Mouse (Mus musculus) right cerebral cortex, postnatal 10 days (tissue): Measurements from ENCODE around the gene Raf1.
"Not testable (repeated sequence)": the region's sequence is repeated elsewhere in the genome, so short reads cannot be mapped to it uniquely, and the experiment has no call there.

Source experiments
- DNase-seq, 2 experiments: peaks; one replicate each; pipeline ENCODE4 v3.0.0; 2021; ENCODE audit warnings: low spot score in 2 of 2

Gene Raf1

GRCm38 (mm10) chr6:115684271-115684670 lies 7.8 kb upstream of the Raf1 start:
- DNase-seq: no peak

DNA sequence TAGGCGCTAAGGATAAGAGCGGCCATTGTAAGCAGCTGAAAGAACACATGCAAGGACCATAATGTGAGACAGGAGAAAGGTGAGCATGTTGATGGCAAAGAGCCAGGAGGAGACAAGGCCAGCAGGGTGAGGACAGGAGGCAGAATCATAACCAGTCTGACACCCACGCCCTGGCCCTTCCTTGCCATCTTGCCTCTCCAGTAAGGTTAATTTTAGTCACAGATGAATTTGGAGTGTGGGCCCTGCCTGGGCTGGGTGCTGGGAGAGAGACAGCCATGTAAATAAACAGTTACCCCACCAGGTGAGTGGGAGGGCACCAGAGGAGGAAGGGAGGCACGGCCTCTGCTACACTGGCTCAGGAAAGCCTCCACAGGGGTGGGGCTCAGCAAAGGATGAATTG lies 4.6 kb upstream of the Raf1 start:
- no peak for DNase-seq

- no peak for DNase-seq
These were observed 1.6 kb upstream of the Raf1 start for GRCm38 (mm10) chr6:115678012-115678411.

GRCm38 (mm10) chr6:115677441-115677840 lies 1.0 kb upstream of the Raf1 start:
- no peak for DNase-seq

GRCm38 (mm10) chr6:115675508-115676336 lies 713 bp downstream of the Raf1 start:
- peak; percentile 76 to 81 for DNase-seq

DNA sequence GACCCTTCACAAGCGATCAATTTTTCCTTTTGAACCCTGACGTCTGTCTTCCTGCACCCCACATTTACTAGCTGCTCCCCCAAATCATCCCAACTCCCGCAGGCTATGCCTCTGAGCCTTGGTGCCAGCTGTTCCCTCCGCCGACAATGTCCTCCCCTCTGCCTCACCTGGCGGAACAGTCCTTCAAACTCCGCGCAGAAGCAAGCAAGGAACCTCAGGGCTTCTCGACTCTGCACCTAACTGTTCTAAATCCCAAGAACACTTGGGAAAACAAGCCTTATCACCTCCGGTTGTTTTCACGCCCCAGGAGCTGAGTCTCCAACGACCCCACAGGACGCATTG lies 1.3 kb downstream of the Raf1 start:
- peak in 1 of 2 experiments; percentile 49 for DNase-seq

- DNase-seq: no peak
These were observed 2.1 kb downstream of the Raf1 start for GRCm38 (mm10) chr6:115674316-115674715.

DNA sequence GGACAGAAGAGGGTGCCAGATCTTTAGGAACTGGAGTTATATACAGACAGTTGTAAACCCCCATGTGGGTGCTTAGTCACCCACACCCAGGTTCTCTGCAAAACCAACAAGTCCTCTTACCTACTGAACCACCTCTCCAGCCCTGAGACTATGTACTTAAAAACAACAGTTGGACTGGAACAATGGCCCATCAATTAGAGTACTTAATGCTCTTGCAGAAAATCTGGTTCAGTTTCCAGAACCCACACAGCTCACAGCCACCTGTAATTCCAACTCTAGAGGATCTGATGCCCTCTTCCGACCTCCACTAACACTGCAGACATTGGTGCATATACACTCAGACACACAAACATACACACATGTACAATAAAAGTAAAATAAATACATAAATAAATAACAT lies 3.7 kb downstream of the Raf1 start:
- DNase-seq: no peak

DNA sequence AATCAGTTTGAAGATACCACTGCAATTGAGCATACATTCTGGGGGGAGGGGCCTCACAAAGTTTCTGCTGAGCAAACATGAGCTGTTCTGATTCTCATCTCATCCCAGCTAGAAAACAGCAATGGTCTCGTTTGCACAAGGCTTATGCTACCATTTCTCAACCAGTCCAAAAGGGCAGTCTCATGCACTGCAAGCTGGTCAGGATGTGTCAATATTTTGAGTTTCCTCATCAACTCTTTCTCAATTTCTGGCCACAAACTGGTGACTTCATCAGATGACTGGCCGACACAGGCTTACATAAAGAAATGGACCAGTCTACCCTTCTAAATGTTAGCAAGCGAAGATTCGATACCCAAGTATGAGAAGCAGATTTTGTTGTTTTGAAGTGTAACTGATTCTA lies 9.8 kb downstream of the Raf1 start:
- DNase-seq: no peak

DNA sequence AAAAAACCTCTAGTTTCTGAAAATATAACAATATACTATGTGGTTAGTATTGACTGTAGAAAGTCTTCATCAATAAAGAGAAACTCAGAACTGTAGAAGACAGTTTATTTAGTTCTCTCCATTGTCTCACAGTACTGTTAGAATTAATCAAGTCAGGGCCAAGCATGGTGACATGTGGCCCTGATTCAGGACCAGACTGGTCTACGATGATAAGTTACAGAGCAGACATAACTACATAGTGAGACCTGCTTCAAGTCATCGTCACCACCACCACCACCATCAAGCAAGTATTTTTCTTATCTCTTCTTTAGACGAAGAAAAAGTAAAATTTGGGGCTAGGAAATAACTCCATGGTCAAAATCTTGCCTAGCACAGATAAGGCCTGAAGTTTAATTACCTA lies 12.2 kb downstream of the Raf1 start:
- DNase-seq: no peak

DNA sequence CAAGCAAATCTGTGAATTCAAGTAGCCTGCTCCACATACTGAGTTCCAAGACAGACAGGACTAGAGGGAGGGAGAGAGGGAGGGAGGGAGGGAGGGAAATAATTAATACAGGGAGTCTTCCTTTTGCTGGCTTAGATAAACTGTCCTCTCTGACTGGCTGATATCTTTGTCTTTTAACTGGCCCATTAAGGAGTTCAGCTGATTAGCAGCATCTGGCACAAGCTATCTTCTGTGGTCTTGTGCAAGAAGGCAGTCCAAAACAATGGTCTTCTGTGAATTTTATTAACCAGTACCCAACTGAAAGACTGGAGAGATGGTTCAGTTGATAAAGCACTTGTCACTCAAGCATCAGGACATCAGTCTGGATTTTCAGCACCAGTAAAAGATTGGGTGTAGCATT lies 17.6 kb downstream of the Raf1 start:
- DNase-seq: no peak

DNA sequence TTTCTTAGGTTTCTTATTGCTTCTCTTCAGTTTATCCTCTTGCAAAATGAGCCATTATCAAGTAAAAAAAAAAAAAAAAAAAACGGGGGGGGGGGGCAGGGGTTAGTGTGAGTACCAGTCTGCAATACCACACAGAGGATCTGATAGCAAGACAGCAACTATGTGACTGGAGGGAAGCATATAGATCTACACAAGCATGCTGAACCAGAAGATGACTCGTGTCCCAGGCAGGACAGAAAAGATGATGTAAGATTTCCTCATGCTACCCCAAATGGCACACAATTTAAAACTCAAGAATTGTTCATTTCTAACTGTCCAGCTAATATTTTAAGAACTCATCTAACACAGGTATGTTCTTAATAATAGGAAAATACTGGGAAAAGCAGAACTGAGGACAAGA lies 22.5 kb downstream of the Raf1 start:
- no peak for DNase-seq

DNA sequence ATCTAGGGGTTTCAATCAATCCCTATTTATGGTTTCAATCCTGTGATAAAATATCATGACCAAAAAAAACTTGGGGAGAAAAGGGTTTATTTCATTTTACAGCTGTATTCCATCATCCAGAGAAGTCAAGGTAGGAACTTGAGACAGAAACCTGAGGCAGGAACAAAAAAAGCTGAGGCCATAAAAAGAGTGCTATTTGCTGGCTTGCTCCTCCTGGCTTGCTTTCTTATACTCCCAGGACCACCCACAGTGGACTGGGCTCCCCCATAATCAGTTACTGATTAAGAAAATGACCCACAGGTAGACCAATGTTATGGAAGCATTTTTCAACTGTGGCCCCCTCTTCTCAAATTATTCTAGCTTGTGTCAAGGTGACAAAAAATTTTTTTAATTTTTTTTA lies 24.7 kb downstream of the Raf1 start:
- DNase-seq: no peak

GRCm38 (mm10) chr6:115650476-115651427 lies 25.7 kb downstream of the Raf1 start:
- DNase-seq: no peak

GRCm38 (mm10) chr6:115649792-115650365 lies 26.6 kb downstream of the Raf1 start:
- no peak for DNase-seq

- no peak for DNase-seq
These were observed 33.1 kb downstream of the Raf1 start for GRCm38 (mm10) chr6:115643315-115643714.

GRCm38 (mm10) chr6:115638188-115638587 lies 38.2 kb downstream of the Raf1 start:
- DNase-seq: not testable (repeated sequence)

- no peak for DNase-seq
These were observed 42.4 kb downstream of the Raf1 start for GRCm38 (mm10) chr6:115634015-115634414.

DNA sequence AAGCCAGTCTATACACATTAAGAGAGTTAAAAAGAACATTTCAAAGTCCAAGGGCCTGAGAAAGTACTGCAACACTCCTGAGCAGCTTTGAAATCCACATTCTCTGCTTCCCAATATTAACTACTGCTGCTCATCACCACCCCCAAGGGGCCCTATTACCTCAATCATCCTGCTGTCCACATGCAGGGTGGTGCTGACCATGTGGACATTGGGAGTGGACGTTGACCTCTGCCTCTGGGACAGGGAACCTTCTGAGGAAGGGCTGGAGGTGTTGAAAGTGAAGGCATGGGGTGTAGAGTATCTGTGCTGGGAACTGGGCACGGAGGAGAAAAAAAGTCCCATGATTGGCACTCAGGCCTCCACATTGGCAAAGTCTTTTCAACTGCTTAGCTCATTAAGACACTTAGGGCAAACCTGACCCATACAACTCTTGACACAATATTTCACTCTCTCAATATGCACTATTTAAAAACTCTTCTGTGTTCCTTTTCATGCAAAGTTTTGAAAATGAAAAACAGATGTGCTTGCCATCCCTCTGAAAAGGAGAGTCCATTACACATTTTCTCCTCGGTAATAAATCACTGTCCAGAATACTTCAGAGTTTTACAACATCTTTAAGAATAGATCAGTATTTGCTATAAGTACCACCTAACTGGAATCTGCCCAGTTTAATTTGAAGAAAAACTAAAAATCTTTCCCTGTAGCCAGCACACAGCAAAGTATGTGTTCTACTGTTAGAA lies 45.2 kb downstream of the Raf1 start:
- no peak for DNase-seq

- no peak for DNase-seq
These were observed 50.3 kb downstream of the Raf1 start for GRCm38 (mm10) chr6:115626121-115626520.

- DNase-seq: no peak
These were observed 55.5 kb downstream of the Raf1 start for GRCm38 (mm10) chr6:115620942-115621341.

GRCm38 (mm10) chr6:115619818-115620217 lies 56.6 kb downstream of the Raf1 start:
- no peak for DNase-seq
